Mouse (Mus musculus): ENCODE results near the gene Pigb. TPM values are rescaled to one million over a fixed set of nuclear protein-coding genes. Genes with fewer than 3 reads are reported as not detected.

Pigb gene
- total and polyA plus RNA-seq, 2 experiments, result 3.0 to 5.7 TPM

DNA sequence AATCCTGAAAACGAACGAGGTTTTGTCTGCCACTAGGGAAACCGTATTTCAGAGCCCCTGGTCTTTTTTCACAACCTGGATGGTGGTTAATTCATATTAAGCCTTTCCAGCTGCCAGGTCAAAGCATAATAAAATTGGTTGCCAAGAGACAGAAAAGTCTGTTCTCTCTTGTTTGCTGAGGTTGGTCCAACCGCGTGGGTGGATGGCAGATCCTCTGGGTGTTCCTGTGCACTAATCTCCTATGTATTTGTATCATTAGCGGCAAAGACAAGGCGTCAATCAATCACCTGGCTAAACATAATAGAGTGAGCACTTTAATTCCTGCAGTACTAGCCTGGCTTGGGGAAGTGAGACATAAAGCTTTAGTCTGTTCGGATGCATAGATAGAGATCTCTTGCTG is 10.4 kb upstream of the Pigb start:
- H3K4me1 ChIP-seq (ENCODE audit: control insufficient read depth, insufficient read depth, low read length), result peaks cover 2% of the 10 kb centered on the region; the same call in 1 of the 2 replicates
- no peak overlapping the region for H3K9ac ChIP-seq (ENCODE audit: low read depth, low read length)
- H3K36me3 ChIP-seq (ENCODE audit: control insufficient read depth, insufficient read depth, low read length), result no peaks in the 10 kb centered on the region
- TF ChIP-seq CTCF (IDR thresholded peaks at IDR 0.05; ENCODE audit: low read depth, low read length) (no peak), POLR2A (IDR thresholded peaks at IDR 0.05; ENCODE audit: extremely low read depth, insufficient read depth, low read length) (no peak)
- WGBS, result 43% methylated on average over 8 of the region's 8 CpGs
- DNase-seq (ENCODE audit: extremely low read depth, low read depth, low spot score), result no peak
- no peak overlapping the region for H3K27ac ChIP-seq (replicated peaks; ENCODE audit: insufficient read depth, low read depth, low read length)
- H3K27me3 ChIP-seq (ENCODE audit: control insufficient read depth, insufficient read depth, low read length), result no peaks in the 10 kb centered on the region
- peaks cover 2% of the 10 kb centered on the region; the same call in 1 of the 2 replicates for H3K79me2 ChIP-seq (ENCODE audit: control insufficient read depth, insufficient read depth, low read length)
- no peak overlapping the region for H3K4me3 ChIP-seq (ENCODE audit: insufficient read depth, low read depth, low read length)

DNA sequence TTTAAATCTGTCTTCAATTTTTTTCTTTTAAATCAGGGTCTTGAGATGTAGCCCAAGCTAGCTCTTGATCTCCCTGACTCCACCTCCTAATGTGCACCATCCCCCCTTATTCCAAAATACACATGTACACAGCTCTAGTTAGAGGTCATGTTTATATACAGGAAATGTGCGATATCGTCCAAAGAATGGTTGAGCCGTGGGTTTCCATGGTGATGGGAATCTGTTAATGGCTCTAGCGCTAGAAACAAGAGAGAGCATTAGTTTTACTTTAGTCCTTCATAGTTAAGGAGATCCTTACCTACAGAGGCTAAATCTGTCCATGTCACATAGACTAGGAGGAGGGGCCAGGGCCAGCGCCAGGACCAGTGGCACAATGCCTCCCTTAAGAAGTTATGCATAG is 9.7 kb upstream of the Pigb start:
- Histone ChIP-seq H3K27me3 (ENCODE audit: control insufficient read depth, insufficient read depth, low read length) (no peaks in the 10 kb centered on the region), H3K4me1 (ENCODE audit: control insufficient read depth, insufficient read depth, low read length) (no peaks in the 10 kb centered on the region), H3K79me2 (ENCODE audit: control insufficient read depth, insufficient read depth, low read length) (peaks cover 2% of the 10 kb centered on the region; the same call in 1 of the 2 replicates), H3K27ac (replicated peaks; ENCODE audit: insufficient read depth, low read depth, low read length) (no peak overlapping the region), H3K4me3 (ENCODE audit: insufficient read depth, low read depth, low read length) (no peak overlapping the region), H3K9ac (ENCODE audit: low read depth, low read length) (no peak overlapping the region), H3K36me3 (ENCODE audit: control insufficient read depth, insufficient read depth, low read length) (no peaks in the 10 kb centered on the region)
- no peak for DNase-seq (ENCODE audit: extremely low read depth, low read depth, low spot score)
- TF ChIP-seq POLR2A (IDR thresholded peaks at IDR 0.05; ENCODE audit: extremely low read depth, insufficient read depth, low read length) (no peak), CTCF (IDR thresholded peaks at IDR 0.05; ENCODE audit: low read depth, low read length) (no peak)
- WGBS, result 53% methylated on average over 5 of the region's 5 CpGs

DNA sequence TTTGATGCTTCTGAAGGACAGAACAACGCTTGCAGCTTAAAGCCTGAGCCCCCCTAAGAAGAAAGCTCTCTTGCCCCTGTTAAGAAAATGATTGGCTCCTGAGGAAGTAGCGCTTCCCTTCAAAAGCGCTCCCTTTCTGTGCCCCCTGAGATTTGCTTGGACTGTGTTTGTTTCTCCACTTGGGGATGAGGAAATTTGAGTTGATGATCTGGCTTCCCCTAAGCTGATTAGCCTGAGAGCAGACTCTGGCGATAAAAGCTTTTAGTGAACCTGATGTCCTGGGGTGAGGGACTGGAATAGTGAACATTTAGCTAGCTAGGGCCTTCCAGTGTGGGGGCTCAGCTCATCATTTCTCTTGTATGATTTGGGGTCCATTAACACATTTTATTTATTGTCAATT is 8.7 kb upstream of the Pigb start:
- WGBS, result 66% methylated on average over 4 of the region's 4 CpGs
- DNase-seq (ENCODE audit: extremely low read depth, low read depth, low spot score), result no peak
- TF ChIP-seq CTCF (IDR thresholded peaks at IDR 0.05; ENCODE audit: low read depth, low read length) (no peak), POLR2A (IDR thresholded peaks at IDR 0.05; ENCODE audit: extremely low read depth, insufficient read depth, low read length) (no peak)
- H3K4me3 ChIP-seq (ENCODE audit: insufficient read depth, low read depth, low read length), result no peak overlapping the region
- H3K27ac ChIP-seq (replicated peaks; ENCODE audit: insufficient read depth, low read depth, low read length), result no peak overlapping the region
- no peak overlapping the region for H3K9ac ChIP-seq (ENCODE audit: low read depth, low read length)
- H3K36me3 ChIP-seq (ENCODE audit: control insufficient read depth, insufficient read depth, low read length), result no peaks in the 10 kb centered on the region
- H3K4me1 ChIP-seq (ENCODE audit: control insufficient read depth, insufficient read depth, low read length), result no peaks in the 10 kb centered on the region
- H3K27me3 ChIP-seq (ENCODE audit: control insufficient read depth, insufficient read depth, low read length), result no peaks in the 10 kb centered on the region
- H3K79me2 ChIP-seq (ENCODE audit: control insufficient read depth, insufficient read depth, low read length), result no peaks in the 10 kb centered on the region

DNA sequence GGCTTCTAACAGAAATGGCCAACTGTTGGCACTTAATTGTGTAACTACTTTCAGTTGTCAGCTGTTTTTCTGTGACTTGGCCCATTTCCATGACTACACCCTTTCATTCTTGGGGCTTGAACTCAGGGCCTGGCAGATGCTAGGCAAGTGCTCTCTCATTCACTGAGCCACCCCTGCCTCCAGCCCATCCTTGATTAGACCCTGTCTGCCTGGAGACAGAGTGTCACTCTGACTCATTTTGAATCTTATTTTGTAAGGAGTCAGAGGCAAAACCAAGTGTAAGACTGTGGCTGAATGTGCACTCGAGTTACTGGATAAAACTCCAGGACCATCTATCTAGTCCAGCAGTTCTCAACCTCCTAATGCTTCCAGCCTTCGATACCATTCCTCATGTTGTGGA is 7.7 kb upstream of the Pigb start:
- Histone ChIP-seq H3K27me3 (ENCODE audit: control insufficient read depth, insufficient read depth, low read length) (no peaks in the 10 kb centered on the region), H3K4me1 (ENCODE audit: control insufficient read depth, insufficient read depth, low read length) (no peaks in the 10 kb centered on the region), H3K36me3 (ENCODE audit: control insufficient read depth, insufficient read depth, low read length) (no peaks in the 10 kb centered on the region), H3K79me2 (ENCODE audit: control insufficient read depth, insufficient read depth, low read length) (no peaks in the 10 kb centered on the region), H3K27ac (replicated peaks; ENCODE audit: insufficient read depth, low read depth, low read length) (0 out of 2 replicates have a peak overlapping the region, but pooled peaks have one; percentile 34), H3K4me3 (ENCODE audit: insufficient read depth, low read depth, low read length) (no peak overlapping the region), H3K9ac (ENCODE audit: low read depth, low read length) (no peak overlapping the region)
- TF ChIP-seq POLR2A (IDR thresholded peaks at IDR 0.05; ENCODE audit: extremely low read depth, insufficient read depth, low read length), result no peak
- TF ChIP-seq CTCF (IDR thresholded peaks at IDR 0.05; ENCODE audit: low read depth, low read length), result no peak
- 93% methylated on average over 2 of the region's 2 CpGs for WGBS
- no peak for DNase-seq (ENCODE audit: extremely low read depth, low read depth, low spot score)

DNA sequence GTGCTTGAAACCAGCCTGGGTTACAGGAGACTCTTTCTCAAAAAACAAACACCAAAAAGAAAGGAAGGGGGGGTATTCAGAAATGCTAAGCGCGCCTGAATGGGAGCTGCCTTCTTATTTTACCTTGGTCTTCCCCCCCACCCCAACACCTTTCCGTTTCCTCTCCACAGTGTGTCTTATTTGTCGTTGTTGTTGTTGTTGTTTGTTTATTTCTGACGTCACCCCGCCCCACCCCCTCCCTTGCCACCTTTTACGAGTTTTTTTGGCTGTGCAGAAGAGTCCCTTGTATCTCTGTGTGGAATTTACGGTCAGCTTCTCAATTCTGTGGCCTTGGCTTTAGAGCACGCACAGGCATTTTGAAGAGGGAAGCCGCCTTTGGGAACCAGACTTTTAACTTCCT is 5.5 kb upstream of the Pigb start:
- no peak for TF ChIP-seq POLR2A (IDR thresholded peaks at IDR 0.05; ENCODE audit: extremely low read depth, insufficient read depth, low read length)
- TF ChIP-seq CTCF (IDR thresholded peaks at IDR 0.05; ENCODE audit: low read depth, low read length), result no peak
- H3K9ac ChIP-seq (ENCODE audit: low read depth, low read length), result peak overlapping the region; percentile 29; the same call in 1 of the 2 replicates
- no peaks in the 10 kb centered on the region for H3K36me3 ChIP-seq (ENCODE audit: control insufficient read depth, insufficient read depth, low read length)
- H3K4me1 ChIP-seq (ENCODE audit: control insufficient read depth, insufficient read depth, low read length), result no peaks in the 10 kb centered on the region
- H3K27me3 ChIP-seq (ENCODE audit: control insufficient read depth, insufficient read depth, low read length), result no peaks in the 10 kb centered on the region
- H3K27ac ChIP-seq (replicated peaks; ENCODE audit: insufficient read depth, low read depth, low read length), result no peak overlapping the region
- H3K79me2 ChIP-seq (ENCODE audit: control insufficient read depth, insufficient read depth, low read length), result no peaks in the 10 kb centered on the region
- no peak for DNase-seq (ENCODE audit: extremely low read depth, low read depth, low spot score)
- WGBS, result 64% methylated on average over 10 of the region's 10 CpGs
- peak overlapping the region; percentile 18 for H3K4me3 ChIP-seq (ENCODE audit: insufficient read depth, low read depth, low read length)

DNA sequence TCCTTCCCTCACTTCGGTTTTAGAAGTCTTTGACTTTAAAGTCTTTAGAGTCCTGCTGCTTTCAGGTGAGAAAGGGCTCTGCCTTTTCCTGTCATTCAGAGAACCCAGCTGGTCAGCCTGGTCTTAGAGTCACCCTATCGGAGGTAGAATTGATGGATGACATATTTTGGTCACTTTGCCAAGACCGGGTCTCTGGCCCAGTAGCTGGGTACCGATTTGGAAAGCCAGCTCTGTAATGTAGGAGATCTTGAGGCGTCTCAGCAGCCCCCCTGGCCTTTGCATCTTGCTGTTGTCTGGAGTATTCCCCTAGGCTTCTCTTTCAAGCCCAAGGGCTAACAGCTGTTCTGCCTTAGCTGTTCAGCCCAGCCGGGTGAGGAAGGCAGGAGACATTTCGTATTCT is 5.0 kb upstream of the Pigb start:
- Histone ChIP-seq H3K36me3 (ENCODE audit: control insufficient read depth, insufficient read depth, low read length) (no peaks in the 10 kb centered on the region), H3K27me3 (ENCODE audit: control insufficient read depth, insufficient read depth, low read length) (no peaks in the 10 kb centered on the region), H3K4me3 (ENCODE audit: insufficient read depth, low read depth, low read length) (peak overlapping the region; percentile 65; the same call in 1 of the 2 replicates), H3K4me1 (ENCODE audit: control insufficient read depth, insufficient read depth, low read length) (peaks cover 4% of the 10 kb centered on the region), H3K27ac (replicated peaks; ENCODE audit: insufficient read depth, low read depth, low read length) (no peak overlapping the region; the same call in 1 of the 2 replicates), H3K79me2 (ENCODE audit: control insufficient read depth, insufficient read depth, low read length) (peaks cover 3% of the 10 kb centered on the region; the same call in 1 of the 2 replicates), H3K9ac (ENCODE audit: low read depth, low read length) (peak overlapping the region; percentile 65; the same call in 1 of the 2 replicates)
- no peak for DNase-seq (ENCODE audit: extremely low read depth, low read depth, low spot score)
- TF ChIP-seq POLR2A (IDR thresholded peaks at IDR 0.05; ENCODE audit: extremely low read depth, insufficient read depth, low read length) (no peak), CTCF (IDR thresholded peaks at IDR 0.05; ENCODE audit: low read depth, low read length) (no peak)
- 27% methylated on average over 7 of the region's 7 CpGs for WGBS

Measured in liver, adult 2 months (tissue).